22 mouse cellular contexts compared by ENCODE assay signal in genomic region chr9:71989663-71990062, GRCm38 (mm10).
"Had no signal": no experiment of that assay in that cellular context is flagged by ENCODE, and none has a peak within 500 bp of the region (broad histone marks: within the 10 kb centered on the region; RNA-seq: fewer than 3 reads in every experiment).

No protein-coding gene starts in this region.

- H3K4me1 ChIP-seq: neural tube, embryonic 12.5 days had no signal

- H3K9ac ChIP-seq: liver, postnatal 0 days; lung, embryonic 15.5 days; midbrain, embryonic 13.5 days; midbrain, embryonic 15.5 days; neural tube, embryonic 12.5 days; stomach, embryonic 15.5 days had no signal

- H3K27me3 ChIP-seq: lung, embryonic 15.5 days; megakaryocyte, embryonic 14.5 days; midbrain, embryonic 13.5 days; midbrain, embryonic 15.5 days; neural tube, embryonic 12.5 days; stomach, embryonic 15.5 days had no signal

- H3K4me2 ChIP-seq: lung, embryonic 15.5 days; midbrain, embryonic 11.5 days; midbrain, embryonic 13.5 days; midbrain, embryonic 15.5 days; neural tube, embryonic 12.5 days; stomach, embryonic 15.5 days had no signal

- H3K4me3 ChIP-seq: lung, embryonic 15.5 days; megakaryocyte, embryonic 14.5 days; midbrain, embryonic 13.5 days; midbrain, embryonic 15.5 days; neural tube, embryonic 12.5 days; stomach, embryonic 15.5 days had no signal

- H3K9me3 ChIP-seq: lung, embryonic 15.5 days; megakaryocyte, embryonic 14.5 days; midbrain, embryonic 13.5 days; midbrain, embryonic 15.5 days; neural tube, embryonic 12.5 days; stomach, embryonic 15.5 days had no signal

- H3K27ac ChIP-seq: lung, embryonic 15.5 days; macrophage; midbrain, embryonic 13.5 days; midbrain, embryonic 15.5 days; neural tube, embryonic 12.5 days; stomach, embryonic 15.5 days; stomach, postnatal 0 days had no signal

- DNase-seq: liver, postnatal 0 days; lung, adult 2 months; lung, postnatal 14 days; lung, postnatal 36 days; retina, postnatal 1 day; right cerebral cortex, adult 18-20 months; right cerebral cortex, postnatal 25 days; right cerebral cortex, postnatal 4 days; spleen, adult 18-20 months; thymus, adult 2 months; thymus, postnatal 25 days; thymus, postnatal 4 days had no signal

- H3K36me3 ChIP-seq: lung, embryonic 15.5 days; midbrain, embryonic 13.5 days; midbrain, embryonic 15.5 days; neural tube, embryonic 12.5 days; stomach, embryonic 15.5 days had no signal

- ATAC-seq: liver, postnatal 0 days; lung, postnatal 0 days; midbrain, embryonic 13.5 days; midbrain, embryonic 15.5 days had no signal
